Mouse (Mus musculus) embryonic facial prominence, embryonic 10.5 days (tissue): ENCODE measurements around the gene Znhit6. TPM values are rescaled to one million over a fixed set of nuclear protein-coding genes. Genes with fewer than 3 reads are reported as not detected.

Source experiments
- DNase-seq: peaks from one replicate; pipeline ENCODE4 v3.0.0-alpha.2; 2017; ENCODE audit warnings: low spot score
- H3K27ac ChIP-seq: fragments of 300-500 bp; sonication (generic); replicated peaks from 2 replicates; pipeline ENCODE4 v1.5.1; 2016; ENCODE audit warnings: mild to moderate bottlenecking
- H3K27me3 ChIP-seq: fragments of 300-500 bp; sonication (generic); replicated peaks from 2 replicates; pipeline ENCODE4 v1.6.1; 2016; ENCODE audit warnings: low read depth, mild to moderate bottlenecking; ENCODE audit not compliant: poor library complexity, severe bottlenecking
- H3K36me3 ChIP-seq: fragments of 300-500 bp; sonication (generic); replicated peaks from 2 replicates; pipeline ENCODE4 v1.6.1; 2016; ENCODE audit warnings: mild to moderate bottlenecking, moderate library complexity
- H3K4me1 ChIP-seq: fragments of 300-500 bp; sonication (generic); 2 replicates; pipeline ENCODE4 v1.6.1; 2016
- H3K4me3 ChIP-seq: fragments of 300-500 bp; sonication (generic); 2 replicates; pipeline ENCODE4 v1.5.1; 2016; ENCODE audit warnings: mild to moderate bottlenecking, moderate library complexity
- H3K9me3 ChIP-seq: fragments of 300-500 bp; sonication (generic); 2 replicates; pipeline ENCODE4 v1.6.1; 2016; ENCODE audit warnings: mild to moderate bottlenecking
- WGBS: fragments of 180-500 bp; shearing (Covaris S2); methylation state at CpG from one replicate; pipeline ENCODE4 v1.1.7; 2016; 5-methylcytosine and 5-hydroxymethylcytosine counted together
- polyA plus RNA-seq: library from polyadenylated mRNA; unstranded; fragments of >200 nt; fragmentation: Nextera tagmentation; extraction: Ambion mirVana; gene quantifications from 2 replicates; pipeline ENCODE4 v1.2.1, GENCODE M21; 2016

Gene Znhit6
- polyA plus RNA-seq, 1 experiment from 2014 or later = 51.8 TPM

DNA sequence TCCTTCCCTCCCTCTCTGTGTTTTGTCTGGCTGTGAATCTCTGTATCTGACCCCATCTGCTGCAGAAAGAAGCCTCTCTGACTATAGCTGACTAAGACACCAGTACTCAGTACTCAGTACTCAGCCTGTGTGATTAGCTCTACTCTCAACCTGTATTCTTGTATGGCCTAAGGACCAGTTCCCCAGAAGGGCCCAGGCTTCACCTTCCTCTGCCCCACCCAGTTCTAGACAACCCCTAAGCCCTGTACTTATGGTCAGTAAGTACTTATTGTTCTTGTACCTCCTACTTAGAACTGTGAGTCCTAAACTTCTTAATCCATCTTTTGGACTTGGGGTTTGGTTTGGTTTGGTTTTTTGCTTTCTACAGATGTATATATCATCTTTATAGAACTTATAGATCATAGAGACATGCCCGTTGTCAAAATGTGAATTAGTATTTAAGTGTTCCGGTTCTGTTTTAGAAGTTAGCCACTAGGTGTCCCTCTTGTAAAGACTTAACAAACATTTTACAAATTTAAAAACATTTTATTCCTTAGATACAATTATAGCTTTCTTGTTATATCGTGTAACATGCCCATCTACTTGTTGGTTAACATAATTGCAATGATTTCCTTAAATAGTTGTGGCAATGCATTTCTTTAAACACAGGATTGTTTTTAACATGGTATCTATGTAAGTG lies 7.7 kb downstream of the Znhit6 start:
- Histone ChIP-seq H3K27me3 (no peaks in the 10 kb centered on the region), H3K4me1 (no peaks in the 10 kb centered on the region), H3K4me3 (no peak overlapping the region), H3K9me3 (no peaks in the 10 kb centered on the region), H3K36me3 (peaks cover 84% of the 10 kb centered on the region), H3K27ac (no peak overlapping the region)
- DNase-seq = no peak
- WGBS = 83% methylated on average over 3 of the region's 3 CpGs

DNA sequence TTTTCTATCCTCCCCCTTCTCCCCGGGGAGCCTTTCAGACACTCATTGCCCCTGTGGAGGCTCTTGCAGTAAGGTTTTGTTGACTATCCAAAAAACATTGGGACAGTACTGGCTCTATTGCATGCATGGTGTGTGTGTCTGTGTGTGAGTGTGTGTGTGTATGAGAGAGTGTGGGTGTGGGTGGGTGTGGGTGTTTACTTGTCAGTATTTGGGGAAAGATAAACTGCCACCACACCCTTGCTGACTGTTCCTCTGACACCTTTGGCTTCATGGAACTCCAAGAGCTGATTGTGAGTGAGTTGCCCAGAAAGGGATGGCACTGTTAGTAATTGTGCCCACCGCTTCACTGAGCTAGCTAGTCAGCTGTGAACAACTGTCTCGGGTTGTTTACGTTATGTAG lies 14.6 kb downstream of the Znhit6 start:
- H3K4me1 ChIP-seq = no peaks in the 10 kb centered on the region
- H3K36me3 ChIP-seq = peaks cover 83% of the 10 kb centered on the region
- WGBS = 92% methylated on average over 4 of the region's 4 CpGs
- H3K27ac ChIP-seq = no peak overlapping the region
- no peak for DNase-seq
- no peaks in the 10 kb centered on the region for H3K9me3 ChIP-seq
- no peak overlapping the region for H3K4me3 ChIP-seq
- no peaks in the 10 kb centered on the region for H3K27me3 ChIP-seq

DNA sequence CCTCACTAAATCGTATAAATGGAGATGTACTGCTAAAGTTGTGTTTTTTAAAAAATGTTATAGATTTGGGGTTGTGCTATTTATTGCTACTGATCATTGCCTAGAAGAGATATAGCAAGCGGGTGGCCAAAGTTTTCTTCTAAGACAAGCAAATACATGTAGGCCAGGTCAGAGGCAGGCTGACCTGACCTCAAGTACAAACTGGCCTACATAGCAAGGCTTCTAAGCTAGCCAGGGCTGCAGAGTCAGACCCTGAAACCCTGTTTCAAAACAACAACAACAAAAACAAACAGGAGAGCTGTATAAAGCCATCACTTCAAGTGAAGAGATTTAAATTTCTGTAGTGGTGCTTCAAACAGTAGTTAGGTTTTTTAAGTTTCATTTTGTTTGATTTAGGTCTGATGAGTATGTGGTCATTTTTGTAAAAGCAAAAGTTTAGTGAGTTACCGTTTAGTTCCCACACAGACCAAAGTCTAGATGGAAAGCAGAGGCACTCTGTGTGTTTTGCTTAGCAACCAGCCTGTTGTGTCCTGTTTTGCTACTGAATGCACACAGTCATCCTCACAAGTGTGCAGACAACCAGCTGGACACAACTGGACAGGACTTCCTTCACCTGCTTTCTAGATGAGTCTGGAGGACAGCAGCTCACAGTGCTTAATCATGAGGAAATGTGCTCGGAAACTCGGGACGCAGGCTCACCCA lies 16.0 kb downstream of the Znhit6 start:
- H3K9me3 ChIP-seq = no peaks in the 10 kb centered on the region
- H3K4me3 ChIP-seq = no peak overlapping the region
- no peaks in the 10 kb centered on the region for H3K27me3 ChIP-seq
- H3K27ac ChIP-seq = no peak overlapping the region
- H3K4me1 ChIP-seq = no peaks in the 10 kb centered on the region
- H3K36me3 ChIP-seq = peaks cover 77% of the 10 kb centered on the region
- DNase-seq = no peak
- 92% methylated on average over 6 of the region's 6 CpGs for WGBS

DNA sequence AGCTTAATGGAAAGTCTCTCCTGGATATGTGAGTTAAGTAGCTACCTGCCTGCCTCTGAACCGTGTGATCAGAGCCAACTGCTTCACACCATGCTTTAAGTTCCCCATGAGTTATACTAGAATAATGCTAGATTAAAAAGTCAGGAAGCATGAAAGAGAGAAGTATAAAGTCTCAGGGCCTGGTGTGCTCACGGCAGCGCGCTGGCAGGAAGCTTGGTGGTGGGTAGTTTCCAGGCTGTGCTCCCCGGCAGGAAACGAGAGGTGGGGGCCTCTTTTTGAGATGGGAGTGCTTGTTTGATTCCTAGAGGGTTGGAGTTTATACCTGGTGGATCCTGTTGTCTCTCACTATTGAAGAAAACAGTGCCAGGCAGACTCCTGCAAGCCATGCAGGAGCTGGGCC lies 19.3 kb downstream of the Znhit6 start:
- Histone ChIP-seq H3K27me3 (no peaks in the 10 kb centered on the region), H3K27ac (no peak overlapping the region), H3K4me3 (no peak overlapping the region), H3K36me3 (peaks cover 90% of the 10 kb centered on the region), H3K4me1 (no peaks in the 10 kb centered on the region), H3K9me3 (no peaks in the 10 kb centered on the region)
- WGBS = 94% methylated on average over 6 of the region's 6 CpGs
- no peak for DNase-seq

DNA sequence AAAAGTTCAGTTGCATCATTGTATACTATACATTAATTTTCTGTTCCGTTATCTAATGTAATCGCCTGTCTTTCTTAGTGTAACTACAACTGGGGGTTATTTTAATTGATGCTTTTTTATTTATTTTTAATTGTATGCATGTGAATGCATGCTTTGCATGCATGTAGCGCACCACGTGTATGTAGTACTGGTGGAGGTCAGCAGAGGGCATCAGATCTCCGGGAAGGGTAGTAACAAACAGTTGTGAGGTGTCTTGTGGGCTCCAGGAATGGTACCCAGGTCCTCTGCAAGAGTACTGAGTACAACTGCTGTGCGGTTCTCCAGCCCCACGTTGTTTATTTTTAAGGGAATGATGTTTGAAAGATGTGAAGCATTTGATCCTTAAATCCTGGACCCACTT lies 23.1 kb downstream of the Znhit6 start:
- Histone ChIP-seq H3K27me3 (no peaks in the 10 kb centered on the region), H3K36me3 (peaks cover 87% of the 10 kb centered on the region), H3K4me3 (no peak overlapping the region), H3K4me1 (peaks cover 6% of the 10 kb centered on the region; the same call in 1 of the 2 replicates), H3K27ac (no peak overlapping the region), H3K9me3 (no peaks in the 10 kb centered on the region)
- no peak for DNase-seq
- 94% methylated on average over 7 of the region's 7 CpGs for WGBS

DNA sequence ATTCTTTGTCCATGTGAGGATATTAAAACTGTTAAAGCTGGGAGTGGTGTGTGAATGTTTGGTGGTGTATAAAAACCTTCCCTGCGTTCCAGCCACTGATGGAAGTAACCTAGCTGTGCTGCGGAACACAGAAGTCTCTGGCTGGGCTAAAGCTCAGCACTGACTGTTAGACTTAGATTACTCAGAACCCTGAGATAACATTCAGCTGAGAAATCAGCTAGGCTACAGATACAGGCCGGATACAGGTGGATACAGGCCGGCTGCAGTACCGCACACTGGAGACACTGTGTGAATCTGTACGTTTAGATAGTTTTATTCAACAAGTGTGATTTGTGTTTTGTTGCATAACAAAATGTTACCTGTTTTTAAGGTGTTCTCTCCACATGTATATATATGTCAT lies 24.8 kb downstream of the Znhit6 start:
- no peak overlapping the region for H3K27ac ChIP-seq
- H3K9me3 ChIP-seq = no peaks in the 10 kb centered on the region
- no peaks in the 10 kb centered on the region for H3K27me3 ChIP-seq
- DNase-seq = no peak
- peaks cover 88% of the 10 kb centered on the region for H3K36me3 ChIP-seq
- H3K4me1 ChIP-seq = peaks cover 6% of the 10 kb centered on the region; the same call in 1 of the 2 replicates
- H3K4me3 ChIP-seq = no peak overlapping the region
- WGBS = 94% methylated on average over 6 of the region's 6 CpGs

DNA sequence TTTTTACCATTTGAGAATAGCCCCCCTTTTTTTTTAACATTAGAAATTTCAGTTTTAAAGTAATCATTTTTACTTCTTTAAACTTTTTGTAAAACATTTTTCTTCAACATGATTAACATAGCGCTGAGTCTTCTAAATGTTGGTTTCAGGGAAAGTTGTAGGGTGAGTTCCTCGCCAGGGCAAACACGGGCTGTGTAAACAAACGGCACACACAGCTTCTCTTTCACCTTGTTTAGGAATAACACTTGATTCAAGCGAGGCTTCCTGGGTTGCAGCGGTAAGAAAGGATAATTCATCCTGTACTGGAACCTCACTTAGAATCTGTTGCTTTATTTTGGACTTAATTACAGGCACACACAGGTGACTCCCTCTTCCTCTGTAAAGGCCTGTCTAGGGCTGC lies 25.3 kb downstream of the Znhit6 start:
- Histone ChIP-seq H3K27me3 (no peaks in the 10 kb centered on the region), H3K27ac (no peak overlapping the region), H3K4me1 (peaks cover 6% of the 10 kb centered on the region; the same call in 1 of the 2 replicates), H3K9me3 (no peaks in the 10 kb centered on the region), H3K36me3 (peaks cover 87% of the 10 kb centered on the region), H3K4me3 (no peak overlapping the region)
- WGBS = 65% methylated on average over 6 of the region's 6 CpGs
- DNase-seq = no peak

DNA sequence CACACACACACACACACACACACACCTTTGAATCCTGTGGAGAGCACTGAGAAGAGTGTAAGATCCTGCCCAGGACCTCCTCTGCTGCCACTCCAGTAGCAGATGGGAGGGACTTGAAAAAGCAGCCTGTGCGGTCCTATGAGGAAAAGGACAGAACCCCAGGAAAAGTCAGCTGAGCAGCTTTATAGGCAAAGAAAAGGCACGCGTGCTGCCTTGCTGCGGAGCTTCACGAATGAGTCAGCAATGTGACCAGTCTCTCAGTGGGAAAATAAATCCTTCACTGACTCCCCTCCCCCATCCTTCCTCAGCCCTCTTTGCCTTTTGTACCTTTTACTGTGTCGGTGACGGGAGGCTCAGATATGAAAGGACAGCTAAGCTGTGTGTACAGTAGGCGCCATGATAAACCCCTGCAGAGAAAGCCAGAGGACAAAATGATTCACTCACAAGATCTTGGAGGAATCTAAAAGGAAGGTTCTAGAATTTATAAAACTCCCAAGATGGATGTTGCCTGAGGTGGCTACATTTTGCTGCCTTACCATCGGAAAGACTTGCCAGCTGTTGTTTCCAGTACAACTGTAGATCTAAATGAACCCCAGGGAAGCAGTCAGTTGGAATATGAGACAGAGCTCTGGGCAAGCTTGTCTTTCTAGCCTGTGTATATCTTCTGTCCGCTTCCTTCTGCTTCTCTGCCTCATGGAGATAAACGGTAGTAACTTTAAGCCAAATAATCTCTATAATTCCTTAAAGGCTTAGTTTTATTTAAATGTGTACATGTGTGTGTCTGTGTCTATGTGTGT lies 26.6 kb downstream of the Znhit6 start:
- 81% methylated on average over 11 of the region's 11 CpGs for WGBS
- Histone ChIP-seq H3K36me3 (peaks cover 94% of the 10 kb centered on the region), H3K4me1 (peaks cover 6% of the 10 kb centered on the region; the same call in 1 of the 2 replicates), H3K27ac (no peak overlapping the region), H3K4me3 (no peak overlapping the region), H3K27me3 (no peaks in the 10 kb centered on the region), H3K9me3 (no peaks in the 10 kb centered on the region)
- no peak for DNase-seq

DNA sequence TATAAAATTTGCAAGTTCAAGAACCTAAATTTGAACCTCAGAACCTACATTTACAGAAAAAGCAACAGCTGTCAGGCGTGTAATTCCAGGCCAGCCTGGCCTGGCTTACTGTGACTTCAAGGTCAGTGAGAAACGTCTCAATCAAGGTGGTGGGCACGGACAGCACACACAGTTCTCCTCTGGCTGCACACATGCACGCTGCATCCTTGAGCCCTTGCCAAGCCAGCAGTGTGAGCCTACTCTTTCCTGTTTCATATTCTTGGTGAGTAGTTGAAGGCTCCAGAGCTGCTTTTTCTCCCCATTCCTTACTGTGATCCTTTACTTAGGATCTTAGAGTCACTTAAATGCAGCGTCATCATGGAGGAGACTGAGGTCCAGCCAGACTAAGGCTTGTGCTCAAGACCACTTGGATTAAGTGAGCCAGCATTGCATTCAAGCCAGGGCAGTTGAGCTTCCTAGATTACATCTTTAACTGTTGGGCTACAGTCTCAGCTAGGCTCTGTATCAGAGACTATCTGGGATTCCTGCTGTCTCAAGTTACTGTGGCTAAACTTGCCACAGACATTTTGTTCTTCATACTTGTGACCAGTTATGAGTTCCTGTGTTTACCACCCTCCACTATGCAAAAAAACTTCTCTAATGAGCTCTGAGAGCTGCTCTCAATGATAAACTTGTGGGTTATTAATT lies 29.6 kb downstream of the Znhit6 start:
- no peak for DNase-seq
- no peak overlapping the region for H3K27ac ChIP-seq
- 89% methylated on average over 5 of the region's 5 CpGs for WGBS
- no peaks in the 10 kb centered on the region for H3K9me3 ChIP-seq
- no peaks in the 10 kb centered on the region for H3K27me3 ChIP-seq
- peaks cover 80% of the 10 kb centered on the region for H3K36me3 ChIP-seq
- peaks cover 6% of the 10 kb centered on the region; the same call in 1 of the 2 replicates for H3K4me1 ChIP-seq
- H3K4me3 ChIP-seq = no peak overlapping the region

DNA sequence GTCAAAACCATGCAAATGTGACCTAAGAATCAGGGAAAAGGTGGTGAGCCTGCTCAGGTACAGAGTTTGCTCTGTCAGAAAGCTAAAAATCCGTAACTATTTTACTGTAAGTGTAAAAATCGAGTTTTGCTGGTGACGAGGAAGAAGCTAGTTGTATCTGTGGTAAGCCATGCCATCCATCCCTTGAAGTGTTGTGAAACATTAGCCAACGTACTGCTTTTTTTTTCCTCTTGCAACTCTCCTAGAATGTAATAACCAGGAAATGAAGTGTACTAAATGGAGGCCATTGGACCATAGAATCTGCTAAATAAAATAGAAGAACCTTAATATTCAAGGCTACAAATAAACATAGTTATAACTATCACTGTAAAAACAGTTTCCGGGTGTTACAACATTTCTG lies 32.3 kb downstream of the Znhit6 start:
- WGBS = 89% methylated on average over 5 of the region's 5 CpGs
- Histone ChIP-seq H3K36me3 (peaks cover 56% of the 10 kb centered on the region), H3K9me3 (no peaks in the 10 kb centered on the region), H3K4me3 (no peak overlapping the region), H3K27ac (no peak overlapping the region), H3K27me3 (no peaks in the 10 kb centered on the region), H3K4me1 (no peaks in the 10 kb centered on the region)
- no peak for DNase-seq

DNA sequence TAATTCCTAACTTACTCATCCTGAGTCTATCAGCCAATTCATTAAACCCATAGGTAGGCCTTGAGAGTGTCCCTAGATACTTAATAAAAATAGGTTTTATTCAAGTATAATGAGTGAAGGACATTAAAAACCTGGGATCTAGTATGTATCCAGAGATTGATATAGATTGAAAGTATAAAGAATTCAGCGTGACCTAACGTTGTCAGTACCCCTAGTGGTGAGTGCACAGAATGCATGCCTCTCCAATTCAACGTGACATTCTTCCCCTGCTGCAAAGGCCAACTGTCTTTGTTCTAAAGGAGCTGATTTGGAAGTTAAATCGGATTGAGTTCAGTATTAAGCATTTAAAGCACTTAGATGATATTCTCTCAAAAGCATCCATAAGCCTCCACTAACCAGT lies 36.7 kb downstream of the Znhit6 start:
- H3K27ac ChIP-seq = no peak overlapping the region
- WGBS = 34% methylated on average over 4 of the region's 4 CpGs
- peaks cover 20% of the 10 kb centered on the region for H3K4me1 ChIP-seq
- H3K27me3 ChIP-seq = no peaks in the 10 kb centered on the region
- no peak overlapping the region for H3K4me3 ChIP-seq
- DNase-seq = no peak
- no peaks in the 10 kb centered on the region for H3K9me3 ChIP-seq
- H3K36me3 ChIP-seq = peaks cover 15% of the 10 kb centered on the region

DNA sequence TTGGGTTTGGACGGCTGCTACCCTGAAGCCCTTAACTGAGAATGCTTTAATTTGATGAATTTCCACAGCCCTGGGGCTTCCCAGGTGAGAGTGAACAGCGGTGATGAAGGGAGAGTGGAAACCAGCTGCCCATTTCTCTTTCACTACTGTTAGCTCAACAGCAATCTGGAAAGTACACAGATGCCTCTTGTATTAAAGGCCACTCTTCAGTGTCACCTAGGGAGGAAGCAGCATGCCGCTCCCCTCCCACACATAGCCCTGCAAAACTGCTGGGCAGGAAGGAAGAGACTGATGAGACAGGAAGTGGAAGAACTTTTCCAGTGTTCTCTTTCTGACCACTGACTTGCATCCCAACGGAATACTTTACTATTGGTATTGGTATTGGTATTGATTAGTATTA lies 37.2 kb downstream of the Znhit6 start:
- Histone ChIP-seq H3K27me3 (no peaks in the 10 kb centered on the region), H3K4me1 (peaks cover 20% of the 10 kb centered on the region), H3K4me3 (no peak overlapping the region), H3K27ac (no peak overlapping the region), H3K36me3 (peaks cover 9% of the 10 kb centered on the region), H3K9me3 (no peaks in the 10 kb centered on the region)
- DNase-seq = no peak
- 79% methylated on average over 4 of the region's 4 CpGs for whole genome bisulfite sequencing
